Mouse (Mus musculus): Measurements from ENCODE around the gene Olfr1393.

Olfr1393 gene

DNA sequence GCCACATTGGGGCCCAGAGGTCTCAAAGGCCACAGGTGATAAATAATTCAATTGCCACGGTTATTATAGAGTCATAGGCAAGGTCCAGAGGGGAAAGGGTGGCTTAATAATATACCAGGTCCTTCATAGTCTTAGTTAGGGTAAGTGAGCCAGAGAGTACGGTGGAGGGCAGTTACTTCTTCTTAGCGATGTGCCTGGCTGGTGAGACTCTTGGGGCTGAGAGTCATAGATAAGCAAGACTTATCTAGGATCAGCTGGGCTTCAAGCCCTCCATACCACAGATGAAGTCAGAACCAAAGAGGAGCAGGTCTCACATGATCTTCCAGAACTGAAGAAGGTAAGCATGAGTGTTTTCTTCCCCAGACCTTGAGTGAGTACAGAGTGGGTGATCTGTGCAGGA is at the start of gene Olfr1393:
Olfr1393 (plus strand) TSS at position 83 of the 400 bp plus-strand sequence.
- no peak for DNase-seq (ENCODE audit: low spot score)

DNA sequence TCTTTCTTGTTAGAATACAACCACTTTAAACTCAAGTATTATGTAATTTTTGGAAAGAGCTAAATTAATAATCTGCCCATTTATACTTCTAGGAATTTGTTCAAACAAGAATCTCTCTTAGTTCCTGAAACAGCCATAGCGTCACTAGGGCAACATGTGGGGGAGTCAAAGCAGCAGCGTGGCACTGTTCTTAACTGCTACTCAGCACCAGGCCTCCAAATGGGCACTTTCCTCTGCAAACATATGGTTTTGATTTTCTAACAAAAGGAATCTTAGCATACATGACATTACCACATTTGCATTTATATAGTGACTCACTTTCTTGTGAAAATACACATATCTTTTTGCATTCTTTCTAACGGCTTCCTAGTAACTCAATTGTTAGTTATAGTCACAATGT is 45.3 kb upstream of the Olfr1393 start:
- DNase-seq (ENCODE audit: low spot score), result no peak

DNA sequence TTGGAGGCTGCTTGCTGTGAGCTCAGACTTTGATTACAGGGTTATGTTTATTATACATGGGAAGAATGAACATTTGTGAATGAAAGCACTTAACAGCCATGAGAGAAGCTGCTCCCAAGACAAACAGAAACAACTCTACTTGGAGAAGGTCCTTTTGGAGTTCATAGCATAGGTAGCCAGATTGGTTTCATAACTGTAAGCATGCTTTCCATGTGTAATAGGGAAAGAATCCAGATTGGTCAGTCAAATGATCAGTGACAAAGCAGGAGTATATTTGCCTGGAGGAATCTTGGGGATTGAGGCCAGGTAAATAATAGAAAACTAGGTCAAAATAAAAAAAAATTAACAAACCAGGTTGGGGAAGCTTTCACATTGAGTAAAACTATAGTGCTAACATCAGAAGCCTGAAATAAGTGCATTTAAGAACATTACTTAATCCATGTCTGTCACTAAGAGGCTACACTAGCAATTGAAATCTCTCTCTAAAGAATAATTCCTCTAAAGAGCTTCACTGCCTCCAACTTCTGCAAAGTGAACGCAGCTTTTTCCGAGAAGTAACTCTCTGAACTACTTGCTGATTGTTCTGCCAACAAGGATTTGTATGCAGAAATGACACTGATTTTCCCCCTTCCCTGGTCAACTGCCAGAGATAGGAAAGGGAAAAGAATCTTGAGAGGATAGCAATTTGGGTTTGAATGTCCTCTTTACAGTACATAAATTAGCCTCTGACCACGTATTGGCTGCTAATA is 42.5 kb upstream of the Olfr1393 start:
- no peak for DNase-seq (ENCODE audit: low spot score)

DNA sequence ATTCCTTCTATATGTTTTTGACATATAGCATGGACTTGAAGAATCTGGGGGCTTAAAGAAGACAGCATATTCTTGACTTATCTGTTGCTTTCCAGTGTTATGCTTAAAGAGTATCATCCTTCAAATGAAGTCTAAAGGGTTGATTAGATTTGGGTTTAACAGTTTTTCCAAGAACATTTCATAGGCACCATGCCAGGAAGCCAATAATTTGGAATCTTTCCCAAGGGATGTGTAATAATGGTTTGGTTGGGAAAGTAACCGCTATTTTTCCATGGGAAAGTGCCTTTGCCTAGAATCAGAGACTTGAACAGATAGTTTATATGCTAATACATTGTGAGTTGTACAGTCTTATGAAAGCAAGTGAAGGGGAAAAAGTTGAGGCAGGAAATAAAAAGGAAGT is 41.2 kb upstream of the Olfr1393 start:
- DNase-seq (ENCODE audit: low spot score), result no peak

DNA sequence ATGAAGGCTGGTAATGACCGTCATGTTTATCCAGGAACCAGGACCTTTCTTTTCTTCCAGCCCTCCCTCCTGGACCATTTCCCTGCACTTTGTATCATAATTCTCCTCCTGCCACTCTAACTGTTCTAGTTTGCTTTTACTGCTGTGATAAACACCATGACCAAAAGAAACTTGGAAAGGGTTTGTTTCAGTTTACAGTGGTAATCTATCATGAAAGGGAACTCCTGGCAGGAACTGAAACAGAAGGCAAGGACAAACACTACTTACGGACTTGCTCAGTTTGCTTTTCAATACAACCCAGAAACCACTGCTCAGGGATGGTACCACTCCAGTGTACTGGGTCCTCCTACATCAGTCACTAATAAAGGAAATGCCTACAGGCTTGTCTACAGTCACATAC is 40.6 kb upstream of the Olfr1393 start:
- no peak for DNase-seq (ENCODE audit: low spot score)

DNA sequence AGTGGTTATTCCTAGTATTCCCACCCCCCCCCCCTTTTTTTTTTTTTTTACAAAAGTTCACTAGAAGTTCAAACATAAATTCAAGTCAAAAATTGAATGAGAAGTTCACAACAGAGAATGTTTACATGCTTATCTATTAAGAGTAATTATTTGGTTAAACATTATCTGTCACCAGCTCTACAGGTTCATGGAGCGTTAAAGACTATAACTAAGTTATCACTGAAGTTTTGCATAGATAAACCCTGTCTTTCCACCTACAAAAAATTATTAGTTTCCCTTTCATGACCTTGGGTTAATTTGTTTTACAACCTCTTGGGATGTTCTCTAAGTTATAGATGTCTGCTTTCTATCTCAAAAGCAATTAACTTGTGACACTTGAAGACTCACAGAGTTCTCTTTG is 37.8 kb upstream of the Olfr1393 start:
- no peak for DNase-seq (ENCODE audit: low spot score)

DNA sequence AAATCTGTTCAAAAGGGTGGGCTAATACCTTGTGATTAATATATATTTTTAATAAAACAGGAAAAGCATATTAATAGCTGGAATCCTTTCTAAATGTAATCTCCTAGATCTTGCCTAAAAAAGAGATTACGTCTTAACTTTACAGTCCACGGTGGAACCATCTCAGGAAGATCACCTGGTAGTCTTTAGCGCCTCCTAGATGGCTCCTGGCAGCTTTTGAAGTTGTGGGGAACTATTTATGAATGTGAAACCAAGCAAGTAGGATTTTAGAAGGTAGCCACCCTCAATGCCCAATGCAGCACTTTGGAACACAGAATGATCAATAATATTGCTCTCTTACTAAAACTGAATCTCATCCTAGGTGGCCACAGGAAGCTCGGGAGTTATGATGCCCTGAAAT is 37.2 kb upstream of the Olfr1393 start:
- DNase-seq (ENCODE audit: low spot score), result no peak

DNA sequence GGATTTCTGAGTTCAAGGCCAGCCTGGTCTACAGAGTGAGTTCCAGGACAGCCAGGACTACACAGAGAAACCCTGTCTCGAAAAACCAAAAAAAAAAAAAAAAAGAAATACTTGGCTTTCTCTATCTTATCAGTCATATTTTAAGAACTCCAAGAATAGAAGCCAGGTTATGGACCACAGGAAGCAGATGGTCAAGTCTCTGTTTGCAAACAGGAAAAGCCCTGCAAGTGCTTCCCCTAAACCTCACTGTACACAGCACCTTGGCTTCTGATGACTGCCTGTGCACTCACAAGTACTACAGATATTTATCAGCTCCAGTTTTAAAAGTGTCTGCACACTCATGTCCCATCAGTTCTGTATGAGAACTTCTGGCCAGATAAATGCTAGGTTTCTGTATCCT is 36.6 kb upstream of the Olfr1393 start:
- DNase-seq (ENCODE audit: low spot score), result no peak

DNA sequence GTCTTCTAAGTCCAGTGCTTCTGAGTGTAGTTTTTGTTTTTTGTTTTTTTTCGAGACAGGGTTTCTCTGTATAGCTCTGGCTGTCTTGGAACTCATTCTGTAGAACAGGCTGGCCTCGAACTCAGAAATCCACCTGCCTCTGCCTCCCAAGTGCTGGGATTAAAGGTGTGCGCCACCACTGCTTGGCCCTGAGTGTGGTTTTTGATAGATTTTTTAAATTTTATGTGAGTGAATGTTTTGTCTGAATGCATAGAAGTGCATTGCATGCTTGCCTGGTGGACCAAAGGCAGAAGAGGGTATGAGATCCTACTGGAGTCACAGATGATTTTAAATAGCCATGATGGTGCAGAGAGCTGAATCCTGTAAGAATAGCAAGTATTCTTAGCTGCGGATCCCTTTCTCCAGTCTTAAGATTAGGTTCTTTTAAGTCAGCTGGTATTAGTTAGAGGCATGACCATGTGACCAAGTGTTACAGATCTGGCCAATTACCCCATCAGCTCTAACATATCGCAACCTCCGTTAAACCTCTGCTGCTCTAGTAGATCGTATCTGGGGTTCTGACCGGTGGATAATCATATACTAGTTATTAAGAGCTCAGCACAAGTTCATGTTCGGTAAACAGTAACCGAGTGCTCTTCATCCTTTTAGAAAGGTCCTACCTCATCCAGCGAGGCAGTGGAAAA is 35.0 kb upstream of the Olfr1393 start:
- no peak for DNase-seq (ENCODE audit: low spot score)

DNA sequence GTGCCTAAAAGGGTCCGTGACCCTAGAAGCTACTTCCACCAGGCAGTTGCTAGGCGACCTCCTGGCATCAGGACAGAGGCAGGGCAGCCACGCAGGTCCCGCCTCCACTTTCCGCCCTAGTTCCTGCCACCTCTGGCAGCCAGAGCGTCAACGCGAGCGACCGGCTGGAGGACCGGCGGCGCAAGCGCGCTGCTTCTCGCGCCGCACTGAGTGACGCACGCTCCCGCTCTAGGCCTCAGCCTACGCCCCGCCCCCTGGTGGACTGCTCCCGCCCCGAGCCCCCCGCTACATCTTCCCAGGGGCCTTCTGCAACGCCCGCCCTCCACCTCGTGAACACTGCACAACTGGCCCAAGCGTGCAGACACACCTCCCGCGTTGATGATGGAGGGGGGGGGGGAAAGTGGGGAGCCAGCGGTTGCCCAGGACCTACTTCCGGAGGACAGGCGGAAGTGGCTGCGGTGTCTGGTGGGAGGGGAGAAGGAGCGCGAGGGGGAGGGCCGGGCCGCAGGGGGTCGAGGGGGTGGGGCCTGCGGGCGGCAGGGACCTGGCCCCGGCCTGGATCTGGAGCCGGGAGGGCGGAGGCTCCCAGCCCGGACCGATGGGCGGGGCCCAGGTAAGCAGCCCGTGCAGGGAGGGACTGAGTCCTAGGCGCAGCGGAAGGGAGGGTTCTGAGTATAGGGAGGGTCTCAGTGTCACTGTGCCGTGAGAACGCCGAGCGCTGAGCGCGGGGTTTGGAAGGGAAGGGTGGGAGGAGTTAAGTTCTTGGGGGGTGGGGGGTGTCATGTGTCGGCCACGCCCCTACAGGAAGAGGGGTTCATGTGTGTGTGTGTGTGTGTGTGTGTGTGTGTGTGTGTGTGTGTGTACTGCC is 34.1 kb upstream of the Olfr1393 start, which contains the start of gene Mgat1:
Mgat1 (plus strand) TSS at position 465 of the 868 bp plus-strand sequence.
- peak; percentile 86 for DNase-seq (ENCODE audit: low spot score)

DNA sequence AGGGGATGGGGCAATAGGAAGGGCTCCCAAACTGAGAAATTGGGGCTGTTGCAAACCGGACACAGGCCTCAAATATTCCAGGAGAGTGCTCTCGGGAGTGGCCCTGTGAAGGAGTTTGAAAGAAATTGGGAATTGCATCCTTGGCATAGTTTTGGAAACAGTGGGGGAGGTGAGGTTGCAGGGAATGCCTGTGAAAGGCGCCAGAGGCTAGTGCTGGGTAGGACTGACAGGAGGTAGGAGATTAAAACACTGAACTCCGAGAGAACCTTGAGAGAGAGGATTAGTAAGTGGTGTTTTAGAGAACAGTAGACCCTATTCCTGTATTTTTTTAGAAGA is 33.5 kb upstream of the Olfr1393 start:
- DNase-seq (ENCODE audit: low spot score), result no peak

DNA sequence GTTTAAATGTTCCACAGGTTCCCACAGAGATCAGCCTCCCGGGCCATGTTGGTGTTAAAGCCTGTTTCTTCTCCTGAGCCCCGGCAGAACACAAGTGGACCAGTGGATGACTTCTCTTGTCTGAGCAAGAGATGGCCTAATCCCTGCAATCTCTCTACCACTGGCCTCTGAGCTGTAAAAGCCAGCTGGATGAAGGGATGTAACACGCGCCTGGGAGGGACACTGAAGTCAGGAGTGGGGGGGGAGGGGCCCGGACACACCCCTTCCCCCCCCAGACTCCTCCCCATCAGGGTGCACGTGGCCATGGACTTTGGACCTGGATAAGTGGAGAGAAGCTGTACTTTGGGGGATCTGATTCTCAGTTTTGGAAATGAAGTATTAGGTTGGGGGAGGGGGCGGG is 32.9 kb upstream of the Olfr1393 start:
- no peak for DNase-seq (ENCODE audit: low spot score)

DNA sequence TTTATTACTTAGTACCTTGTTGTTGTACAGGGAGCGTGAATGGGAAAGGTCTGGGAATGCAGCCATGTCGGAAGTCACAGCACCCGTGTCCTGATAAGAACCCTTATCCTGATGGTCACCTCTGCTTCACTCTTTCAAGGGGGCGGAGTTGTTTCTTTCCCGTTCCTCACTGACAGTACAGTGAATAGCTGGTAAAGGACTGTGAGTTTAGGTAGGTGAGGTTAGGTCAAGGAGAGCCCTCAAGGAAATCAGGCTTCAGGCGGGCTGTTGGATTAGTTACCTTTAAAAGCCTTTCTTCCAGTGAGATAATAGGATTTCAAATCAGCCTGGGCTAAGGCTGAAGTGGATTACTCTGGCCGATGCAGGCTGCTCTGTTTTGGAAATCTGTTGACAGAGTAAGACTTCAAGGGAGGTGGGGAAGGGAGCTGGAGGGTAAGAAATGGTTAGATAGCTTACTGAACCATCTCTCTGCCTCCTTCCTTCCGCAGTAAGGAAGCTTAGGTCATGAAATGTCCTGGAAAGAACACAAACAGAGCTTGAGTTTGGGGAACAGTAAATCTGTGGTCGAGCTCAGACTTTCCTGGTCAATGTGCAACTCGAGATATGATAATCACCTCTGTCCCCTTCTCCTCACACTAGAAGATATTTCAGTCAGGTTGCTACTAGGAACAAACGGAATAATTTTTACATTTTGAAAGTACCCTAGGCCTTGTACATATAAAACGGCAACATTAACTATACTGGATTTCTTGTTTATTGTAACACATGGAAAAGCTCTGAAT is 32.3 kb upstream of the Olfr1393 start:
- no peak for DNase-seq (ENCODE audit: low spot score)

DNA sequence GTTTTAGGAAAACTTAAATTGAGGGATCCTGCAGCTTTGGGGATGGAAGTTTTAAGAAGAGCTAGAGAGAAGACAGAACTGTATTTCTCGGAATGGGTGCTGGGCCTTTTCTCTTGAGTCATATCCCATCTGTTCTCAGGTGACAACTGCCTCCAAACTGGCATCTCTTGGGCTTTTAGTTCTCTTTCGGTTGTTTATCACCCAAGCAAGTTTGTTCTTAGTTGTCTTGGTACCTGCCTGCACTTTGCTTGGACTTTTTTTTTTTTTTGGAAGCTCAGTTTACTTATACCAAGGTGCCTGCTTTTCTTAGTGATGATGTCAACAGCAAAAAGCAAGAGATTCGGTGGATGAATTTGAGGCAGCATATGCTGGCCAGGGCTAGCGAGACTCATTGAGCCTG is 31.6 kb upstream of the Olfr1393 start:
- no peak for DNase-seq (ENCODE audit: low spot score)

DNA sequence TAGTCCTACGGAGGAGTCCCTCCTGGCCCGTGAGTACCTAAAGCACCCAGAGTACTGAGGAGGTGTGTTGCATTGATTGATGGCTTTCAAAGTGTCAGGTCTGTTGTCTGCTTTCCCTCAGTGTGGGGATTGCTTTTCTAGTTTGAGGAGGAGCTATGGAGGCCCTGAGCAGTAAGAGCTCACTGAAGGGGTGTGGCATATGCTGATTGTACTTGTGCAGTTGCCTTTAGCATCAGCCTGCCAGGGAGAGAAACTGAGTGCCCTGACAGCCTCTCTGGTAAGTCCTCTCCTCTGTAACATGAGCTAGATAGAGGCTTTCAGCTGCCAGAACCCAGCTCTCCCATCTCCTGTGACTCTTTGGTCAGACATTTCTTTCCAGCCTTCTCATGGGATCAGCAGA is 30.8 kb upstream of the Olfr1393 start:
- no peak for DNase-seq (ENCODE audit: low spot score)

DNA sequence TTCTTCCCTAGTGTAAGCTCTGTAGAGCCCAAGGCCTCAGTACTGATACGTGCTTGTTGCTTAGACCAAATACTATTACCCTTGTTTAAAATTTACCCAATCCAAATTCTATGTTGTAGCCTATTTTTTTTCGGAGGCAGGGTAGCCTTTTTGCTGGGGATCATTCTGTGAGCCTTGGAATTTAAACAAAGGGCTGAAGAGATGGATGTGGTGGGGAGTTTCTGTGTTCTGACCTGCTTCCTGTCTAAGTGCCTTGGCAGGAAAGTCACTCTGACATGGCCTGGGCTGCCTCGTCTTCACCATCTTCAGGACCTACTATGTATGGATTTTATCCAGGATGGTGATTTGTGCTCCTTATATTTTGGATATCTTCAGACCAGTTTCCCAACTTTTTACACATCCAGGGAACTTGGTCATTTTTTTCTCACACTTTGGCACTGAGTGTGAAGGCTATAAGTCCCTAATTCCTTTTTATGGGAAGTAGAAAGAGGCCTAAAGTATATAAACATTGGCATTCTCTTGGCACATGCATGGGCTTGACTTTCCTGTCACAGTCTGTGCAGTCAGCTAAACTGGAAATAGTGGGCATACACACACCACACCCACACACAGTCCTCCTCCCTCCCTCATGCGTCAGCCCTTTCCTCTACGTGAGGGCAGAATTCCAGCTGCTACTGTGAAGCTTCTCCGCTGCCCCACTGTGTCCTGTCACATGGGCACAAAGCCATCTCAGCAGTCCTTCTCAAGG is 29.7 kb upstream of the Olfr1393 start:
- DNase-seq (ENCODE audit: low spot score), result no peak

DNA sequence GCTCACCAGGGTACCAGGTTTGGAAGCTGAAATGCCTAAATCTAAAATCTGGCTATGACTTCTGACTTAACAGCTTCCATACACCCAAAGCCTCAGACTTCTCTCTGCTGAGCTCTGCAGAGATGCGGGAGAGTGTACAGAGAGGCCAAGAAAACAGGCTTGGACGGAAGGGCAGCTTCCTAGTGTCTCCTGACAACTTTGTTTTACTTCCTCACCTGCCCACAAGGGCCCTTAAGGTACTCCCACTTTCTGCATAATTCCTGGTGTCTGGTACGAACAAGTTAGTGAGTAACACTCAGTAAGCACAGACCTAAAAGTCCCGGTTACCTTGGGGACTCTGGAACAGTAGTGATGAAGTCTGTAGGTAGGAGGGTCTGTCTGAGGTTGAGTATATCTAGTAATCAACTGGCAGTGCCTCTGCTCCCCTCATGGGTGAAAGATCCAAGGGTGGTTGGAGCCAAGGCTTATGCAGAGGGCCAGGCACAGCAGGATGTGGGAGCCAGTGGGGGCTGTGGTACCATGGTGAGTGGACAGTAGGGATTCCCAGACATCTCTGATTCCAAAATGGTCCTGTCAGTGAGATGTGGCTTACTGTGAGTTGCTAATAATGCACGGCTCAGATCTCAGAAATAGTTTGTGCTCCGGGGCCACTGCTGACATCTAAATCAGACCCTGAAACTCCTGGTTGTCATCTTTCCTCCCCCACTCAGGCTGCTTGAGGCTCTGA is 29.0 kb upstream of the Olfr1393 start:
- no peak for DNase-seq (ENCODE audit: low spot score)

DNA sequence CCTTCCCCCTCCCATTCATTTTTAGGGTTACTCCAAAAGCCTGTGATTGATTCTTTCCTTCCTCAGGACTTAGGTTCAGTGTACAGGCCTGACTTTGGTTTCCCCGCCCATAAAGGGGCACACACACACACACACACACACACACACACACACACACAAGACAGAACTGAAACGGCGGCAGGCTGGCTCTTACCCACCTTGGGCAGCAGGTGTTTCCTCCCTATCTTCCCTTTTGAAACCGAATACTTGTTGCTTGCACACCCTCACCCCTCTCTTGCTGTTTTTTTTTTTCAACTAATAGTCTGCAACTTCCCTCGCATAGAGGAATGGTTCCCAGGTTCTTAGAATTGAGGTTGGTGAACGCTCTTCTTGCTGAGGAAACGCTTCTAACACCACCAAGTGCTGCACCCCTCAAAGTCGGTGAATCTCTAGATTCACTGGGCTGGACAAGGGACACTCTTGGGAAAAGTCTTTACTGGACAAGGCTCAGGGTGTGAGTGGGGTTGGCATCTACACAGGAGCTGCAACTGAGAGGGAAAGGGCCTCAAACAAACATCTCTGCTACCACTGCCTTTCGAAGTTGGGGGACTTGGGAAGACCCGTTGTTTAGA is 28.2 kb upstream of the Olfr1393 start:
- DNase-seq (ENCODE audit: low spot score), result no peak

DNA sequence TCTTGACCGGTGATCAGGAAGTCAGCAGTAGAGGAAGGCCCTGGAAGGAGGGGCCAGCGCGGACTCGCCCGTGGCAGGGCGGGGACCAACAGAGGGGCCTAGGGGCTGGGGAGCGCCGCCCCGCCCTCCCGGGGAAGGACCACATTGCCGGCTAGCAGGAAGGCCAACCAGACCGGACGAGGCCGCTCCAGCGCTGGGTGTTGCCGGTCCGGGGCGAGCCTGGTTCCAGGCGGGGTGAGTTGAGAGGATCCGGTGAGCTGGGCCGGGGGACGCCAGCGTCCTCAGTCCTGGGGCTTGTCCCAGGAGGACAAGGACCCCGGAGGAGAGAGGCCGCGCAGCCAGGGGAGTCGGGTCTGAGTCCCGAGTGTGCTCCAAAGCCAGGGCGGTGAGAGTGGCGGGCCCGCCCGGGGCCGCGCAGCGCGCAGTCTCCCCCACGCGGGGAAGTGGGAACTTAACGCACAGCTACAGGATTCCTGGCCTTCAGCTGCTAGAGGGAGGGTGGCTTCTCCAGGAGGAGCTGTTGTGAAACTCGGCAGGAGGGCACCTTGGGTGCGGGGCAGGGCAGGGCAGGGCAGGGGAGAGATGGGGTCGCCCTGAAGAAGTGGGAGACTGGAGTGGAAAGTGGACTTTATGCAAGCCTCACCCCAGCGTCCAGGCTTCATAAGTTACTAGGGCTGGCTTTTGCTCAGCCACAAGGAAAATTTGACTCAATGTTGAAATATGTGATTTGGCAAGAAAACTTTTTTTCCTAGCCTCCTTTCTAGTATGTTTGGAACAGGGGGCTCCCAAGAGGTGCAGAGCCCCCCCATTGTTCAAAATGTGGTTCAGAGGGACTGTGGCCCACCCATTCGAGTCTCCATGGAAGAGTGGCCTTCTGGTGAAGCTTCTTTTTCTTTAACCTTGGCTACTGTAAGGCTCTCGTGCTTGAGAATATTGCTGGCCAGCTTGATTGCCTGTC is 27.4 kb upstream of the Olfr1393 start:
- DNase-seq (ENCODE audit: low spot score), result peak; percentile 81

Measured in ovary, postnatal 14 days (tissue).